Mouse (Mus musculus) midbrain, embryonic 13.5 days (tissue): Measurements from ENCODE around the gene Fbn1. TPM values are rescaled to one million over a fixed set of nuclear protein-coding genes. Genes with fewer than 3 reads are reported as not detected.

Experiments used
- ATAC-seq: fragments of 200-750 bp; cut with Nextera tagmentation; 2 replicates; pipeline ENCODE4 v1.8.0; 2017; ENCODE audit warnings: mild to moderate bottlenecking, moderate TSS enrichment, moderate library complexity
- H3K27ac ChIP-seq: fragments of 300-500 bp; sonication (generic); 2 replicates; pipeline ENCODE4 v1.5.1; 2015; ENCODE audit warnings: inconsistent platforms, mild to moderate bottlenecking, moderate library complexity
- H3K27me3 ChIP-seq: fragments of 300-500 bp; sonication (generic); 2 replicates; pipeline ENCODE4 v1.6.1; 2015; ENCODE audit warnings: mild to moderate bottlenecking, inconsistent platforms
- H3K36me3 ChIP-seq: fragments of 300-500 bp; sonication (generic); 2 replicates; pipeline ENCODE4 v1.6.1; 2015; ENCODE audit warnings: mild to moderate bottlenecking, inconsistent platforms
- H3K4me1 ChIP-seq: fragments of 300-500 bp; sonication (generic); replicated peaks from 2 replicates; pipeline ENCODE4 v1.6.1; 2015; ENCODE audit warnings: inconsistent platforms
- H3K4me2 ChIP-seq: fragments of 300-500 bp; sonication (generic); replicated peaks from 2 replicates; pipeline ENCODE4 v1.6.1; 2015; ENCODE audit warnings: moderate library complexity, mild to moderate bottlenecking, inconsistent platforms
- H3K4me3 ChIP-seq: fragments of 300-500 bp; sonication (generic); replicated peaks from 2 replicates; pipeline ENCODE4 v1.5.1; 2015; ENCODE audit warnings: mild to moderate bottlenecking, inconsistent platforms
- H3K9ac ChIP-seq: fragments of 300-500 bp; sonication (generic); replicated peaks from 2 replicates; pipeline ENCODE4 v1.6.1; 2015; ENCODE audit warnings: mild to moderate bottlenecking, inconsistent platforms
- H3K9me3 ChIP-seq: fragments of 300-500 bp; sonication (generic); 2 replicates; pipeline ENCODE4 v1.6.1; 2016; ENCODE audit warnings: mild to moderate bottlenecking, inconsistent platforms
- WGBS: fragments of 180-500 bp; shearing (Covaris S2); methylation state at CpG from one replicate; pipeline ENCODE4 v1.1.7; 2015; 5-methylcytosine and 5-hydroxymethylcytosine counted together
- polyA plus RNA-seq: library from polyadenylated mRNA; unstranded; fragments of >200 nt; fragmentation: Nextera tagmentation; extraction: Ambion mirVana; gene quantifications from 2 replicates; pipeline ENCODE4 v1.2.1, GENCODE M21; 2015

Gene Fbn1
- polyA plus RNA-seq, 1 experiment from 2014 or later, result 2.6 TPM

DNA sequence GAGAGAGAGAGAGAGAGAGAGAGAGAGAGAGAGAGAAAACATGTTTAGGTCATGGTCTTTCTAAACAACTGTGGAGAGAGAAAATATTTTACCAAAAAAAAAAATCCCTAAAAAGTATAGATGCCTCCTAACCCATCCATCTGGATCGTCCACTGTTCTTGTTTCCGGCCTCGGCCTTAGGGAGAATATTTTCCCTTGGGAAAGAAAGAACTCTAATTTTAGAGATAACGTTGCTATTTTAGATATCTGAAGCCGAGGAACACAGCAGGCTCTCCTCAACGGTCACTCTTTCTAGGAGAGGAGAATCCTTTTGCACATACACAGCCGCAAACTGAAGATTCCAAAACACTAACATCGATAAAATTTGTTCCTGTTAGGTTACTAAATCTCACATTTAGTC, 188.1 kb downstream of the Fbn1 start:
- Histone ChIP-seq H3K4me1 (no peaks in the 10 kb centered on the region), H3K9me3 (no peaks in the 10 kb centered on the region), H3K36me3 (peaks cover 9% of the 10 kb centered on the region; the same call in 1 of the 2 replicates), H3K4me3 (no peak overlapping the region), H3K9ac (no peak overlapping the region), H3K4me2 (no peak overlapping the region), H3K27ac (no peak overlapping the region), H3K27me3 (no peaks in the 10 kb centered on the region)
- no peak for ATAC-seq
- 95% methylated on average over 8 of the region's 8 CpGs for WGBS

DNA sequence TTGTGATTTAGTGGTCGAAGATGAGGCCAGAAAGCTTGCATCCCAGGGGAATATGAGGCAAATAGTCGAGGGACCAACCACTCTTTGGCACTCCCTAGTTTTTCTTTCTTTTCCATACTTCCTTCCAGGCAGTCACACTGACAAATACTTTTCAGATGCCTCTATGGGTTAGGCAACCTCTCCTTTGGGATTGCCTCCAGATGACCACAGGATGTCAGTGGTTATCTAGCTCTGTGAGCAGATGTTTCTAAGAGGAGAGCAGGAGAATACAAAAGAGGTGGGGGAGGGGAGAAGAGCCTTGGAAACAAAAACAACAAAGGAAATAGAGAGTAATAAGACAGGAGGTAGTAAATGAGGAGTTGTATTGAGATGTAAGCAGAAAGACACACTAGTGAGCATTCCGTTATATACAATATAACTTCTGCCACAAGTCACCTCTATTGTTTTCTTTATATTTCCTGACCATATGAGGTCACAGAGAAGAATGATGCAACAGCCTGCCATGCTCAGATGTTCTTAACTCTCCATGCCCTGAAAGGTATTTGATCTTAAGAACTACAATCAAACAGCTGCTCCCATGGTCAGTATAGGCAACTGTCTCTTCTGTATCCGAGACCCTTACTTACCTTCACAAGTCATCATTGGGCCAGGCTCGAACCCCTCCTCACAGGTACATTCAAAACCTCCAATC, 189.3 kb downstream of the Fbn1 start:
- Histone ChIP-seq H3K9ac (no peak overlapping the region), H3K4me3 (no peak overlapping the region), H3K27me3 (no peaks in the 10 kb centered on the region), H3K9me3 (no peaks in the 10 kb centered on the region), H3K4me1 (no peaks in the 10 kb centered on the region), H3K27ac (no peak overlapping the region), H3K4me2 (no peak overlapping the region), H3K36me3 (peaks cover 19% of the 10 kb centered on the region; the same call in 1 of the 2 replicates)
- ATAC-seq, result no peak
- 88% methylated on average over 5 of the region's 5 CpGs for WGBS

DNA sequence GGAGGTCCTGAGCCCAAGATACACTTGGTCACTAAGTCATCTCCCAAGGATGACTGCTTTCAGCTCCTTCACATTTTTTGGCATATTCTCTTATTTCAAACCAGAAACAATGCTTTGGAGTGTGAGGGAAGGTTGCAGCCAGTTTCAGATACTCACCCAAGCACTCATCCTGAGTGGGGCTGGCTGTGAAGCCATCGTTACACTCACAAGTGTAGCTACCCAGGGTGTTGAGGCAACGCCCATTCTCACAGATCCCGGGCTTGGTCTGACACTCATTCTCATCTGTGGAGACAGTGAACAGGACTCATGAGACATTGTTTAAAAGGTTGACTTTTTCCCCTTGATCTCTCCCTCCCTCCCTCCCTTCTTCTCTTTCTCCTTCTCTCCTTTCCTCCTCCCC, 192.6 kb downstream of the Fbn1 start:
- no peak overlapping the region for H3K27ac ChIP-seq
- no peak for ATAC-seq
- no peak overlapping the region for H3K4me3 ChIP-seq
- H3K4me2 ChIP-seq, result no peak overlapping the region
- H3K9ac ChIP-seq, result no peak overlapping the region
- no peaks in the 10 kb centered on the region for H3K9me3 ChIP-seq
- WGBS, result 93% methylated on average over 3 of the region's 3 CpGs
- no peaks in the 10 kb centered on the region for H3K4me1 ChIP-seq
- H3K36me3 ChIP-seq, result peaks cover 25% of the 10 kb centered on the region
- H3K27me3 ChIP-seq, result no peaks in the 10 kb centered on the region

DNA sequence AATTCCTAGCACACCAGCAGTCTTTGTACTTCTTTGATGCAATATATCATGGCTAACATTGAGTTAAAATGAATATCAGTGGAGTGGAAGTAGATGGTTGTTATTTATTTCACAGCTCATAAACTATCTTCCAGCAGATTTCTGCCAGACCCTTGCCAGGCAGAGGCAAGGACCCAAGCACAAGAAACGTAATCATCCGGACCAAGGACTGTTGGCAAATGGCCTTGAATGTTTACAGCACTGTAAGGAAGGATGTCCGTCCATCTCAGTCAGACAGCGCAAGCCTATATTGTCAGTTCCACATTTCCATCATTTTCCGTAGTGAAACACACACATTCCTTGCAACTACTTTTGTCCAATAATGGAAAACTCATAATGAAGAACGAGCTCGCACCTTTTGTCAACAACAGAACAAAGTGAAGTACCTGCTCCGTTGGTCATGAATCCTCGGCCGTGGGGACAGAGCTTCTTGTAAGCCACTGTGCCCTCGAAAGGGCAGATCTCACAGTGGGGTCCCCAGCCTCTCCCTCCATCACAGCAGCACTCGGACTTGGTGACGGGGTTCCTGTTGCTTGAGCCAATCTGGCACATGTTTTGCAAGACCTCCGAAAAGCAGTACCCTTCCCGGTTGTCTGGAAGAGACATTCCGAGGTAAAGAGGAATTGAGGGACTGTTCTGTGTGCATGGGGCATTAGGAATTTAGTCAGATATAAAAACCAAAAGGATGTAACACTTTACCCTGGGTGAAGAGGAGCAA, 193.4 kb downstream of the Fbn1 start:
- Histone ChIP-seq H3K9me3 (no peaks in the 10 kb centered on the region), H3K4me1 (no peaks in the 10 kb centered on the region), H3K4me2 (no peak overlapping the region), H3K27ac (no peak overlapping the region), H3K9ac (no peak overlapping the region), H3K4me3 (no peak overlapping the region), H3K36me3 (peaks cover 25% of the 10 kb centered on the region), H3K27me3 (no peaks in the 10 kb centered on the region)
- no peak for ATAC-seq
- 89% methylated on average over 16 of the region's 16 CpGs for WGBS

DNA sequence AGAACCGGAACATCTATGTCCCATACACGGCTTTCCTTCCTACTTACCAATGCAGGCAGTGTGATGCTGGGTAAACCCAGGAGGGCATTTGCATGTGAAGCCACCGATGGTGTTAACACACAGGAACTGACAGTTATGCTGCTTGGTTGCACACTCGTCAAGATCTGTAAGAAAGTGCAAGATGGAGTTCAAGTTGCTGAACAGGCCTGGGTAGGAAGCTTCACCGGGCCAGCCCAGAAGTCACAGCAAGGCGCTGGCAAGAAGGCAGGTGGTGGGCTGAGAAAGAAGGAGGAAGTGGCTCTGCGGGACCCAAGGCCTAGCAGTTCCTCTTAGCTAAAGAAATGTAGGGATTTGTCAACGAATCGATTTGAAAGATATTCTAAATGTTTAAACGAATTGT, 198.1 kb downstream of the Fbn1 start:
- H3K9ac ChIP-seq, result no peak overlapping the region
- no peaks in the 10 kb centered on the region for H3K4me1 ChIP-seq
- no peak overlapping the region for H3K27ac ChIP-seq
- no peaks in the 10 kb centered on the region for H3K27me3 ChIP-seq
- no peaks in the 10 kb centered on the region for H3K9me3 ChIP-seq
- H3K4me3 ChIP-seq, result no peak overlapping the region
- 91% methylated on average over 10 of the region's 10 CpGs for WGBS
- peaks cover 39% of the 10 kb centered on the region for H3K36me3 ChIP-seq
- no peak for ATAC-seq
- H3K4me2 ChIP-seq, result no peak overlapping the region

DNA sequence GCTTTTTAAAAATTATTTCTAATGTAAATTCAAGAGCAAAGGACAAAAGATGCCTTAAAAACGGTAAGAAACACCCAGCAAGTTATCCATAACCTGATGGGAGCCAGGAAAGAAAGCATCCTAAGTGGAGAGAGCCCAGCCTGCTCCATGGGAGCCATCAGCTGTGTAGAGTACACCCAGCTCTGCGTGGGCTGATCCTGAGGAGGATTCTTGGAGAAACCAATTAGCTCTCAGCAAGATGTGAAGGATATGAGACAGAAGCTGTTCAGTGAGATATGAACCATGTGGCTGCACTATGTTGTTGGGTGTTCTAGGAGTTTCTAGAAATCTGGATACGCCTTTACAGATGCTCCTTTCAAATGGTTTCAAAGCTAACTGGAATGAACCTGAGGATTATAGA, 202.1 kb downstream of the Fbn1 start:
- no peak overlapping the region for H3K4me3 ChIP-seq
- H3K36me3 ChIP-seq, result peaks cover 27% of the 10 kb centered on the region
- no peaks in the 10 kb centered on the region for H3K27me3 ChIP-seq
- no peak overlapping the region for H3K27ac ChIP-seq
- H3K4me2 ChIP-seq, result no peak overlapping the region
- no peak overlapping the region for H3K9ac ChIP-seq
- no peaks in the 10 kb centered on the region for H3K4me1 ChIP-seq
- ATAC-seq, result no peak
- H3K9me3 ChIP-seq, result no peaks in the 10 kb centered on the region
- WGBS, result 84% methylated on average over 3 of the region's 3 CpGs

DNA sequence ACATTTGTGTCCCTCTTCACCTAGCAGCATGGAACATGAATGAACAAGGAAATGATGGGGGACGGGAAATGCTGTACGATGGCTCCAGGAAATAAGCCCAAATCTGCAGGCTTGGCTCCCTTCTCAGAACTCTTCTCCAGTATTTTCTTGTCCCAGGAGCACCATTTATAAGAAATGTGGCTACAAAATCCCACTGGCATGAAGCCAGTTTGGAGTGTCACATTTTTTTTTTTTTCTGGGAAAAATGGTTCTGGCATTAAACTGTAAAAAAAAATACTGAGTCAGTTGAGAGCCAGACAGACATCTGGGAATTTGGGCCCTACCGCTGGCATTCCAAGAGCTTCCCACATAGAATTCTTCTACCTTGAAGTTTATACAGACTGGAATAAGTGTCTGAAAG, 203.0 kb downstream of the Fbn1 start:
- WGBS, result 100% methylated on average over 3 of the region's 3 CpGs
- Histone ChIP-seq H3K36me3 (peaks cover 30% of the 10 kb centered on the region), H3K9me3 (no peaks in the 10 kb centered on the region), H3K9ac (no peak overlapping the region), H3K27me3 (no peaks in the 10 kb centered on the region), H3K4me1 (no peaks in the 10 kb centered on the region), H3K4me3 (no peak overlapping the region), H3K27ac (no peak overlapping the region), H3K4me2 (no peak overlapping the region)
- ATAC-seq, result no peak

DNA sequence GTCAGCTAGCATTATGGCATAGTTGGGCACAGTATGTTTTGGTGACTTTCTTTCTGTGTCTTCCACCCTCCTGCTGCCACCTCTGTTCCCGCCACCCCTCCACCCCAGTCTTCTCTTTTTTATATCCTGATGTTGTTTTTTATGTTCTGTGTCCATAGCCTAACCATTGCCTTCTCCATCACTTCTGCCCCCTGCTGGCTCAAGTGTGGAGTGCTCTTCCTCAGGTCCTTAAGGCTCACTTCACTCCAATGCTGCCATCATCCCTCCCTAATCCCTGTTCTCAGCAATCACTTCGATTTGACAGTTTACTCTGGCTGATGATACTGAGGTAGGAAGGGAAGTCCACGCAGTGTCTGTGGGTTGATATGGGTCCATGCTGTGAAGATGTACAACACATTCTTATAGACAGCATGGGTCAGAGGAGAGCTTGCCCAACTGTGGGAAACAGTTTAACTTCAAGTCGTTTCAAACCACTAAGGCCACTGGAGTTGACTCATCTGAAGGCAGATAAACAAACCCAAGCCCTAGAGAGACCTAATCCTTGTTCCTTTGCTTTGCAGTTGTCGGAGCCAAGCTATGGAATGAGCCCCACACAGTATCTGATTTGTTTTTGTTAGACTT, 203.9 kb downstream of the Fbn1 start:
- Histone ChIP-seq H3K27me3 (no peaks in the 10 kb centered on the region), H3K9ac (no peak overlapping the region), H3K4me2 (no peak overlapping the region), H3K9me3 (no peaks in the 10 kb centered on the region), H3K4me1 (no peaks in the 10 kb centered on the region), H3K27ac (no peak overlapping the region), H3K4me3 (no peak overlapping the region), H3K36me3 (peaks cover 26% of the 10 kb centered on the region)
- ATAC-seq, result no peak
- WGBS, result 80% methylated on average over 5 of the region's 5 CpGs

DNA sequence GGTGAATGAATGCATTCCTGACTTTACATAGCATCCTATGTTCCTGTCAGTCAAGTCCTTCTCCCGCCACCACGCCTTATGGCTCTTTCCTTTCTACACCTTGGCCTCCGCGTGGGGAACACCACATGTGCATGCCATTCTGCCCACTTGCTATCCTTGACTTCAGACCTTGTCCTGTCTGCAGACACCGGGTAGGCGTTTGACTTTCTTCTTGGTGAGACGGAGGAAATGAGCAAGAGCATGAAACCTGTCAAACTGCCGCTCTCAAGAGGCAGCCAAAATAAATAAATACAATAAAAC, 205.2 kb downstream of the Fbn1 start:
- no peak for ATAC-seq

DNA sequence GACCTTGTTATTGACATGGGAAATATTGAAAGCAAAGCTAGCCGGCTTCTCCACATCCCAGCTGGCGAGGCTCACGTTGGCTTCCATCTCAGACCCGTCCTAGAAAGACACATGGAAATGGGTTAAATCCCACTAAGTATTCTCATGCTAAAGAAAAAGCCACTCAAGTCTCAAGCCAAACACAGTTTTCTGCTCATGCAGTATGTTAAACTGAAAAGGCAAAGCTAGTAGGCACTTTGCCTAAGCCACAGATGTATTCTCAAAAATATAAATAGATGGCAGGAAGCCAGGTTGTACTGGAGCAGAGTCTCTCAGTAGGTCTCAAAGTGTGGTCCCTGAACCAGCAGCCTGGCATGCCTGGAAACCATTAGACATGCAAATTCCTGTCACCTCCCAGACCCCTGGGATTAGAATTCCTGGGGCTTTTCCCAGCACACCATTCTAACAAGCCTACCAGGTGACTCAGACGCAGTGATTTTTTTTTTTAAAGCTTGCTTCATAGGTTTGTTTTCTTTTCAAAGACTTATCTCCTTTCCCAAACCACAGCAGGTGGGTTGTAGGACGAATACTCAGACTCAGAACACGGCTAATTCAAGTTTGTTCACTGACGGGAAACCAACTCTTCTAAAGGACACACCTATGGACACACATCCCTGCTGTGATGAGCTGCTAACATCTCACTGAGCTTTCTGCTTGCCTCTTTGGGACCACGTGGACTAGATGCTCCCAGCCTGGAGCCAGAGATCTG, 205.7 kb downstream of the Fbn1 start:
- H3K36me3 ChIP-seq, result peaks cover 17% of the 10 kb centered on the region
- H3K27ac ChIP-seq, result no peak overlapping the region
- H3K4me1 ChIP-seq, result no peaks in the 10 kb centered on the region
- 60% methylated on average over 9 of the region's 9 CpGs for WGBS
- H3K4me3 ChIP-seq, result no peak overlapping the region
- H3K9ac ChIP-seq, result no peak overlapping the region
- ATAC-seq, result no peak
- no peaks in the 10 kb centered on the region for H3K9me3 ChIP-seq
- H3K4me2 ChIP-seq, result no peak overlapping the region
- no peaks in the 10 kb centered on the region for H3K27me3 ChIP-seq

More for the DNA sequence above, 205.2 kb downstream of the Fbn1 start:
- H3K27me3 ChIP-seq, result no peaks in the 10 kb centered on the region
- H3K4me2 ChIP-seq, result no peak overlapping the region
- H3K36me3 ChIP-seq, result peaks cover 17% of the 10 kb centered on the region
- 88% methylated on average over 8 of the region's 8 CpGs for WGBS
- no peaks in the 10 kb centered on the region for H3K9me3 ChIP-seq
- no peak overlapping the region for H3K9ac ChIP-seq
- H3K27ac ChIP-seq, result no peak overlapping the region
- H3K4me1 ChIP-seq, result no peaks in the 10 kb centered on the region
- no peak overlapping the region for H3K4me3 ChIP-seq

DNA sequence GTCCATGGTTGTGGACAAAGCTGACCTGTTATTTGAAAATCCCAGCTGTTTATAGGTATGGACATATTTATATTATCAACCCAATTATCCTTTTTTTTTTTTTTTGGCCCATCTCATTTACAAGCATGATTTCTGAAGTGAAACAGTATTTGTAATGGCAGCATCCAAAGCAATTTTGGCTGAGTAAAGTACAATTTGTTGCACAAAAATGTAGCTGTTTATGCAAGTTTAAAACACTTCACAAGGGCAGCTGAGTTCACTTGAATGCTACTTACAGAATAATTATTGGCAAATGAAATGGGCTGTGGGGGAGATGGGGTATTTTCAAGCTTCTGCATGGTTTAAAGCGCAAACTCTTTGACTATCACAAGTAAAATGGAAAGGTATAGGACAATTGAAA, 209.0 kb downstream of the Fbn1 start:
- Histone ChIP-seq H3K4me1 (no peaks in the 10 kb centered on the region), H3K4me2 (no peak overlapping the region), H3K9ac (no peak overlapping the region), H3K9me3 (no peaks in the 10 kb centered on the region), H3K36me3 (peaks cover 8% of the 10 kb centered on the region), H3K4me3 (no peak overlapping the region), H3K27ac (no peak overlapping the region), H3K27me3 (no peaks in the 10 kb centered on the region)
- WGBS, result 96% methylated on average over 1 of the region's 1 CpGs
- ATAC-seq, result no peak

DNA sequence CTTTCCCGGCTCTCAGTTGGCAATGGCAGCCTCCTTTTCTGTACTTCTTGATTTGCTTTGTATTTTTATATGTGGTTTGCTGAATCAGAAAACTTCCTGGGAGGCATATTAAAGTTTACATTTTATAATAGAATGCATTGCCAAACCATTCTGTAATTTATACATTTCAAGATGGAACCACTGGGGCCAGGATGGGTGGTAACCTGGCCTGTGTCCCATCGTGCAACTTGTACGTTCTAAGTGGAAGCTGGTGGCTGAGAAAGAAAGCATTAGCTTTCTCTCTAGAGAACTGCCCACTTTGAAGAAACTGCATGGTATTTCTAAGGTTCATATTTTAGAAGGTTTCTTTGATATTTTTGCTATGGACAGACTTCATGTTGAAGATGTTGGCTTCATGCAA, 212.3 kb downstream of the Fbn1 start:
- ATAC-seq, result no peak
- WGBS, result 89% methylated on average over 3 of the region's 3 CpGs
- no peaks in the 10 kb centered on the region for H3K4me1 ChIP-seq

More for the DNA sequence above, 212.3 kb downstream of the Fbn1 start:
- Histone ChIP-seq H3K9me3 (no peaks in the 10 kb centered on the region), H3K9ac (no peak overlapping the region), H3K4me3 (no peak overlapping the region), H3K36me3 (0 out of 2 replicates have a peak, but pooled peaks cover 2% of the 10 kb centered on the region), H3K27me3 (no peaks in the 10 kb centered on the region), H3K4me2 (no peak overlapping the region), H3K27ac (no peak overlapping the region)
